Mouse (Mus musculus): Measurements from ENCODE around the gene Ift88. TPM values are rescaled to one million over a fixed set of nuclear protein-coding genes. Genes with fewer than 3 reads are reported as not detected.
A peak's percentile ranks its signal among the peaks of the same experiment; 100 is the strongest.

Ift88 gene
- total RNA-seq, 2 experiments from 2014 or later, result 3.5 to 4.2 TPM

DNA sequence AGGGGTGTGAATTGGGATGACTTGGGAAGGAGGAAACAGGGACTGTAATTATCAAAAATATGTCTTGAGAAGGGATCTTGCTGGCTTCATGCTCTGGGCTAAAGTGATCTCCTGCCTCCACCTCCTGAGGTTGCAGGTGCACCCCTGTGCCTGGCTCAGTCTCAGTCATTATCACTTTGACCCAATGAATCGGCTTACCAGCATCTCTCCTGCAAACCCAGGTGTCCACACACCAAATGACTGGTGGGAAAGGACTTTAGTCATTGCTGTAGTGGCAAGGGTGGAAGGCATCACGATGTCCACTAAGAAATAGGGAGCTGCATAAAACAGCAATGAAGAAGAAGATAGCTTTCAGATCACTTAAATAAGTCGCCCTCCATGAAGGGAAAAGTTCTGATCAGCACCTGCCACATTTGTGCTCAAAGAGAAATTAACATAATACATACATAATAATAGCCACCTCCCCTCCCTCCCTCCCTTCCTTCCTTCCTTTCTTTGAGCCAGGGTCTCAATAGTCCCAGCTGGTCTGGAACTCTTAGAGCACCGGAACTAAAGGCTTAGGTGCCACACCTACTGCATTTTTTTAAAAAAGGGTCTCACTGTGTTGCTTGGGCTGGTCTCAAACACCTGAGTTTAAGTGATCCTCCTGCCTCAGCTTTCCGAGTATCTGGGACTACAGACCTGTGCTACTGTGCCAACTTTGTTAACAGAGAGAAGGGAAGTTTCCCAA, 106.1 kb downstream of the Ift88 start:
- DNase-seq (ENCODE audit: low spot score), result no peak

DNA sequence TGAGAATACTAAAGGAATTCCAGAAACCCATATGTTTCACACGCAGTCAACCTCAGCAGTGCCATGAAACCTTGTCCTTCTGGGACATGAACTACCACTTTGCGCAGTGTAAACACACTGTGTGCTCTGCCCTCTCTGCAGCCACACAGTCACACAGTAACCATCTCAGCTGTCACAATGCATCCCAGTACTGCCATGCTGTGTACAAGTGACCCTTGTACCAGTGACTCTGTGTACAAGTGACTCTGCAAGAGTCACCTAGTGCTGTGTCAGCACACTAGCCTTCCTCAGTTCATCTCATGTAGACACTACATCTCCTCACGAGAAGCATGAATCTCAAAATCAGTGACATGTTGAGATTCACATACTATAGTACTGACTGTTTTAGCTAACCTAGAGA, 108.7 kb downstream of the Ift88 start:
- no peak for DNase-seq (ENCODE audit: low spot score)

DNA sequence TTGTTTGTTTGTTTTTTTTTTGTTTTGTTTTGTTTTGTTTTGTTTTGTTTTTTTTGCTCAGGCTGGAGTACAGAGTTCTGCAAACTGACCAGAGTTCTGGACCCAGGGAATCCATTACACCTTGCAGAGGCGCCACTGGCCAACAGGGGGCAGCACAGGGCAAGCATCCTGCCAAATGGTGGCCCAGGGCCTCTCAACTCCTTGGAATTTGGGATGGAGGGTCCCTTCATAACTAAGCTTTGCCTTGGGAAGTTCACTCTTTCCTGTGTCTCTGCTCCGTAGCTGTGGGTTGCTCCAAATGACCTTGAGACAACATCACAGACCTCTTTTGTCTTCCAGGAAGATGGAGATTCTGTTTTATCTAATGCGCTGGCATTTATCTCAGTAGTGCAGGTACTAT, 109.4 kb downstream of the Ift88 start:
- DNase-seq (ENCODE audit: low spot score), result peak; percentile 59

GRCm38 (mm10) chr14:57533841-57534240, 110.0 kb downstream of the Ift88 start:
- DNase-seq (ENCODE audit: low spot score), result no peak

DNA sequence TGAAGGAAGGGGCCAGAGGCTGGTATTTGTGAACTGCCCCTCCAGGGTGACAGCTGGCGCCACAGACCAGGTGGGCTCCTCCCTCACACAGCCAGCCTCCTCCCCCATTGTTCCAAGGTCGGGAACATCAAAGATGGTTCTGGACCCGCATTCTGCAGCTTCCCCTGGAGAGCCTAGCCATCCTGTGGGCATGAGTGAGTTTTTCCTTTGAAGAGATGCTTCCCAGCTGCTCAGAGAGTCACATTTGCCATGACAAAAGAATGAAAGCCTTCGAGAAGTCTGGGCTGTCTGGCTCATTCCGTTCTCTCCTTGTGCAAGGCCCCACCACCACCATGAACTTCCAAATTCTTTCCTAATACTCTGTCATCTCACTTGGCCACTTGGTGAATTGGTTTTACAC, 110.5 kb downstream of the Ift88 start:
- no peak for DNase-seq (ENCODE audit: low spot score)

- DNase-seq (ENCODE audit: low spot score), result peak; percentile 68
These were observed 111.1 kb downstream of the Ift88 start for GRCm38 (mm10) chr14:57534961-57535360.

- DNase-seq (ENCODE audit: low spot score), result peak; percentile 37
These were observed 111.8 kb downstream of the Ift88 start for GRCm38 (mm10) chr14:57535646-57536045.

- DNase-seq (ENCODE audit: low spot score), result no peak
These were observed 113.0 kb downstream of the Ift88 start for GRCm38 (mm10) chr14:57536820-57537219.

DNA sequence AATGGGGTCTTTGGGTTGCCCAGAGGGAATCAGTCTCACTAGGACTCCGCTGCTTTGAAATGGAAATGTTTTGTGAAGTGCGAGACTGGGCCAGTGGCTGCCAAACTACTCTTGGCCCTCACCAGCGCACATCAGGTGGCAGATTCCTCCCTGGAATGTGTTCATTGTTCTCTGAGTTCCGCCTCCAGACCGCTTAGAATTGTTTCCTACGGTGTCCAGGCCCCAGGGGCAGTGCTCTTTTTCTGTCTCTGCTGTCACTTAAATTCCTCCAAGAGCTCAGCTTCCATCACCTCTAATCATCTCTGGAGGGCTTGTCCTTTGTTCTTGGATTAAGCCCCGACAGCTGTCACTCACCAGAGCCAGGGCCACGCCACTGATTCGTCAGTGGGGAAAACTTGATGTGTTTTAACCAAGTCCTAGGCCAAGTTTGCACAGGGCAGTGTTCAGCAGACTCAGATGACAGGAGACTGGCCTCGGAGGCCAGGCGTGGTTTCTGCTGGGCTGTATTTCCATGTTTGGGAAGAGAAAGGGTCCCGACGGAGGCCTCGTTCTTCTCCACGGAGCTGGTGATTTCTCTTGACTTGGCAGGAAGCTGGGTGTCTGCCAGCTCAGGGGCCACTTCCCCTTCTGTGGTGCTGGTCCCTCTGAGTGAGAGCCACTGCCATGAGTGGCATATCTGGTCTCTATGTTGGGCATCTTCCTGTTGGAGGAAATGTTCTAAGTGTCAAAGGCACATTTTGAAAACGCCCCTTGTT, 113.6 kb downstream of the Ift88 start:
- no peak for DNase-seq (ENCODE audit: low spot score)

DNA sequence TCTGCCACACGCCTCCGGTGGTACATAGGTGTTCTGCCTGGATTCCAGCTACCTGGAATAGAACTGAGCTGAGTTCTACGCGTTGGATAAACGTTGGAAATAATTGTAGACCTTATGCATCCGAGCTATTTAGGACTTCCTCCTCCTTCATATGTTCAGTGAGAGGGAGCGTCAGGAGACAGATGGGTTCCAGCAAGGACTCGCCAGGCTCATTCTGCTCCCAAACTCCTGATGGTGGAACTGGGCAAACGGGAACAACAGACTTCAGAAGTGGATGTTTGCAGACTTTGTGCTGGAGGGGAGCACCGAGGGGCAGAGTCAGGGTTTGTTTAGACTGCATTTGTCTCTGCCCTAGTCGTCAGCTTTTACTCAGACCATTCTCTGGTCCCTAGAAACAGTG, 116.8 kb downstream of the Ift88 start:
- DNase-seq (ENCODE audit: low spot score), result no peak

DNA sequence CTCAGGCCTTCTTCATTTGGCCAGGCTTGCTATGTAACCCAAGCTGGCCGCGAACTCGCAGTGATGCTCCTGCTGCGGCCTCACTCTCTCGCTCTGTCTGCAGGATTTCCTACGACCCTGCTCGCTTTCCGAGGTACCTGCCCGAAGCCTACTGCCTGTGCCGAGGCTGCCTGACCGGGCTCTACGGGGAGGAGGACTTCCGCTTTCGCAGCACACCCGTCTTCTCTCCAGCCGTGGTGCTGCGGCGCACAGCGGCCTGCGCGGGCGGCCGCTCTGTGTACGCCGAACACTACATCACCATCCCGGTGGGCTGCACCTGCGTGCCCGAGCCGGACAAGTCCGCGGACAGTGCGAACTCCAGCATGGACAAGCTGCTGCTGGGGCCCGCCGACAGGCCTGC, 118.4 kb downstream of the Ift88 start:
- no peak for DNase-seq (ENCODE audit: low spot score)

GRCm38 (mm10) chr14:57543420-57544039, 119.7 kb downstream of the Ift88 start:
- no peak for DNase-seq (ENCODE audit: low spot score)

DNA sequence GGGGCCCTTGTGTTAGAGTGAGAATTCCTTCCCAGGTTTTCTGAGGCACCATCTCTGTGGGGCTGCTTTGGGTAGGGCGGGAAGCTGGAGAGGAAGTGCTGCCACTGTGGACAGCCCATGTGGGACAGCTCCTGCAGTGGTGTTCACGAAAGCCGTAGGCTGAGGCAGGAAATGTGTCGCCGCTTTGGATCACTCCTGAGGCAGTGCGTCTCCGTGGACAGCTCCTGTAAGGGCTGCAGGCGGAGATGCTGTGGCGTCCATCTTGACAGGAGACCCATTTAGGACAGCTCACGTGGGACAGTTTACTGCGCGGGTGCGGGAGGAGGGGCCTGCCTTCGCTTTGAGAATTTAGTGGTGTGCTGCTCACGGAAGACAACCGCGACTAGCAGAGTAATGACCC, 121.7 kb downstream of the Ift88 start:
- DNase-seq (ENCODE audit: low spot score), result no peak

DNA sequence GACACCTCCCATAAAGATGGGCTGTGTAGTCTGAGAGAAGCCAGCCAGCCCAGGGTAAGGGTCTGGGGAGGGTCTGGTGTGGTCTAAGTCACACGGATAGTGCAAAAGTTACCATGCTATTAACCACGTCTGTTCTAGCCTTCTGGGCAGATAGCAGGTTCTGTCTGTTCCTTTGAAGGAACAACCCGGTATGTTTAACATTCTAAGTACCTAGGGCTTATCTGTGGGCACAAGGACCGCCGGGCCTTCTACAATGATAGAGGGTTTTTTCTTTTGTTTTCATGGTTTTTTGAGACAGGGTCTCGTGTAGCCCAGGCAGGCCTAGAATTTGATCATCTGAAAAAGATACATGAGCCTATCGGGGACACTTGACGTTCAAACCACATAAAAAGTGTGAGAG, 122.3 kb downstream of the Ift88 start:
- DNase-seq (ENCODE audit: low spot score), result no peak

GRCm38 (mm10) chr14:57546557-57547021, 122.7 kb downstream of the Ift88 start:
- peak; percentile 37 for DNase-seq (ENCODE audit: low spot score)

DNA sequence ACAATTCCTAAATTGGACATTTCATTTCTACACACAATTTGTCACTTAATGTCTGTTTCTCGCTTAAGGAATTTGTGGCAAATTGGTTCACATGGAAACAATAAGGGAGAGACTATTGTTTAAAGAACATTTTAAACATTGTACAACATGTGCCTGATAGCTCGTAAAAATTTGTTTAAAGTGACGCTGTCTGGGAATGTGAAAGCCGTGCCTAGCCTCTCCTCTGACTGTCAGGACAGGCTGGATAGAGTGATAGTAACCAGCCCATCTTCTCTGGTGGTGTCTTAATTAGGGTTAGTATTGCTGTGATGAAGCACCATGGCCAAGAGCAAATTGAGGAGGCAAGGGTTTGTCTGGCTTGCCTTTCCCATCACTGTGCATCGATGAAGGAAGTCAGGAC, 123.2 kb downstream of the Ift88 start:
- DNase-seq (ENCODE audit: low spot score), result no peak

DNA sequence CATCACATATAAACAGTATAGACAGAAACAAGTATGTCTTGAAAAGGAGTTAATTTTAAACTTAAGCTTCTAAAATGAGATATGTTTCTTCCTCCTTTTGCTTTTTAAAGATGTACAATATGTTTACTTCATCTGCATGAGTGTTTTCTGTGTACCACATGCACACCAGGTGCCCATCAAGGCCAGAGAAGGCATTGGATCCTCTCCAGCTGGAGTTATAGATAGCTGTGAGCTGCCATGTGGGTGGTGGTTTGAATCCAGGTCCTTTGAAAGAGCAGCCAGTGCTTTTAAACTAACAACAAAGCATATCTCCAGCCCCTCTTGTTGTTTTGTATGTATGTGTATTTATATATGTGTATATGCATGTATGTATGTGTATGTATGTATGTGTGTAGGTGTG, 129.1 kb downstream of the Ift88 start:
- DNase-seq (ENCODE audit: low spot score), result no peak

GRCm38 (mm10) chr14:57554434-57554833, 130.6 kb downstream of the Ift88 start:
- no peak for DNase-seq (ENCODE audit: low spot score)

GRCm38 (mm10) chr14:57555471-57556070, 131.7 kb downstream of the Ift88 start:
- DNase-seq (ENCODE audit: low spot score), result peak; percentile 56

GRCm38 (mm10) chr14:57556922-57557321, 133.1 kb downstream of the Ift88 start:
- no peak for DNase-seq (ENCODE audit: low spot score)

DNA sequence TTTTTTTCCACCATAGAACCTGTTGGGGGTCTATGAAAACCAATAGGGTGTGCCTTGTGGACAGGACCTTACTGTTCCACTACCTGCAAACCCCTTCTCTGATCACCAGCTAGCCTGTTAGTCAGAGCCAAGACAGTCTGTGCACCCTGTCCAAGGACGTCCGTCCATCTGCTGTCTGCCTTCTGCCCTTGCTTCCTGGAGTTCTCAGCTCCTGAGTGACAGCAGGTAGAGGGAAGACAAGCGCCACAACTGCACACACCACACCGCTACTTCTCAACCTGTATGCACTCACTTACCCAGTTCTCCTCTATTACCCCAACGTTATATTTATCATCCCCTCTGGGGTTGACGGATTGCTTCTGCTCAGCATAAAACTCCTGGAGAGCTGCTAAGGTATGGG, 141.8 kb downstream of the Ift88 start:
- no peak for DNase-seq (ENCODE audit: low spot score)
